Comparison of ENCODE assay signal across 9 mouse cellular contexts in the genomic region with DNA sequence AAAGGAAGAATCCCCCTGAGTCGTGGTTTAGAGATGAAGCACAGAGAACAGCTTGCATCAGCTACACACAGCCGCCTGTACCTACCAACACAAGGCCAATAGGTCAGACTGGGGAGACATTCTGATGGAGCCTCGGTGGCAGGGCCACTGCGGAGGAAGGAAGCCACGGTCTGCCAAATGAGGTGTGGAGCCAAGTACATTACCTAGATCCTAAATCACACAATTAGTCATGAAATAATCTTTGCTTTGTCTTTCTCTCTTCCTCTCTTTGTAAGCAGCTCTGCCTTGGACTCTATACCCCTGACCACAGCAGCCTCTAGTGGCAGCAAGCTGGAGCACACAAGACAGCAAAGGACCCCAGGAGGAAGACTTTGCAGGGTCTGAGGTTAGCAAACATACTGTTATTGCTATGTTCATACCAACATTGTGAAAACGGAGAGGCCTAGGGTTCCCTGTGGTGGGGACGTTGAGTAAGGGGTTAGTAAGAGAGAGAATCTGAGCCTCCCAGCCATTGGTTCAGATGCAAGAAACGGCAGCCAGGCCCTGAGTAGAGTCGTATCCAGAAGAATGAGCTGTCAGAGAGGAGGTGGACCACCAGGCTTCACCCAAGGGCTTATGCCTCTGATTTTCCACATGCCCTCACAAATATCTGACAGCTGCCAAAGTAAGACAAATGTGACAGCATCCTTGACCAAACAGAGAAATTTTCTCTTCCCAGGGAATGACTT.
DNase-seq lines count a peak whose midpoint lies in the region; ATAC-seq and TF ChIP-seq lines count a peak whose summit lies in the region.
"Had no signal": no experiment of that assay in that cellular context is flagged by ENCODE, and none has a peak within 500 bp of the region (broad histone marks: within the 10 kb centered on the region; RNA-seq: fewer than 3 reads in every experiment).

No protein-coding gene starts in this region.

- DNase-seq in thymus, postnatal 4 days, result peak; percentile 10
- DNase-seq in thymus, adult 2 months, result no peak
- peak; percentile 73 for DNase-seq in cerebellum, adult 11-12 months
- peak; percentile 22 for DNase-seq in kidney, postnatal 14 days
- DNase-seq in lung, postnatal 4 days, result peak; percentile 15 to 28
- no peak for DNase-seq in spleen, postnatal 10 days (ENCODE audit: low spot score in 2 of 2)

- no peak overlapping the region for H3K4me2 ChIP-seq in forebrain, embryonic 16.5 days (ENCODE audit: low read length)

- no peak for TF ChIP-seq POLR2A in thymus, adult 2 months (IDR thresholded peaks at IDR 0.05; ENCODE audit: control insufficient read depth, extremely low read depth, insufficient read depth, low read length, poor library complexity)
- no peak for TF ChIP-seq POLR2A in small intestine, adult 2 months (IDR thresholded peaks at IDR 0.05; ENCODE audit: low read depth, low read length)

- TF ChIP-seq CTCF in thymus, adult 2 months (IDR thresholded peaks at IDR 0.05; ENCODE audit: borderline replicate concordance, control insufficient read depth, extremely low read depth, insufficient read depth, low read length, poor library complexity), result no peak
- peak; percentile 41; the same call in 1 of the 2 replicates for TF ChIP-seq CTCF in small intestine, adult 2 months (IDR thresholded peaks at IDR 0.05; ENCODE audit: extremely low read depth, insufficient read length, insufficient replicate concordance, low read depth, low read length)

- no peaks in the 10 kb centered on the region for H3K9me3 ChIP-seq in forebrain, embryonic 16.5 days (ENCODE audit: control insufficient read depth, low read length)

- WGBS in thymus, adult 2 months, result 62% methylated on average over 9 of the region's 9 CpGs
- WGBS in forebrain, embryonic 16.5 days, result 50% methylated on average over 9 of the region's 9 CpGs
- 50% methylated on average over 9 of the region's 9 CpGs for WGBS in small intestine, adult 2 months

- no peak overlapping the region for H3K9ac ChIP-seq in forebrain, embryonic 16.5 days (replicated peaks; ENCODE audit: low read depth, low read length)

- H3K4me3 ChIP-seq in thymus, adult 2 months (ENCODE audit: control insufficient read depth, insufficient read depth, low read length), result no peak overlapping the region
- no peak overlapping the region for H3K4me3 ChIP-seq in forebrain, embryonic 16.5 days (replicated peaks; ENCODE audit: low read length)
- H3K4me3 ChIP-seq in small intestine, adult 2 months (ENCODE audit: low read depth, low read length), result no peak overlapping the region
- H3K4me3 ChIP-seq: erythroblast, embryonic 14.5 days had no signal

- no peaks in the 10 kb centered on the region for H3K4me1 ChIP-seq in thymus, adult 2 months (replicated peaks; ENCODE audit: control insufficient read depth, insufficient read depth, low read length)
- H3K4me1 ChIP-seq in forebrain, embryonic 16.5 days (replicated peaks; ENCODE audit: control insufficient read depth, insufficient read depth, low read length), result no peaks in the 10 kb centered on the region; the same call in none of the 2 replicates
- H3K4me1 ChIP-seq in small intestine, adult 2 months (ENCODE audit: control insufficient read depth, insufficient read depth, insufficient read length, low read length), result no peaks in the 10 kb centered on the region

- H3K27ac ChIP-seq in thymus, adult 2 months (ENCODE audit: control insufficient read depth, insufficient read depth, low read length), result no peak overlapping the region
- no peak overlapping the region for H3K27ac ChIP-seq in forebrain, embryonic 16.5 days (ENCODE audit: low read length)
- H3K27ac ChIP-seq in small intestine, adult 2 months (ENCODE audit: insufficient read depth, low read depth, low read length), result no peak overlapping the region

- H3K27me3 ChIP-seq in thymus, adult 2 months (ENCODE audit: control insufficient read depth, insufficient read depth, low read length), result no peaks in the 10 kb centered on the region
- no peaks in the 10 kb centered on the region for H3K27me3 ChIP-seq in forebrain, embryonic 16.5 days (replicated peaks; ENCODE audit: control insufficient read depth, insufficient read depth, low read length)
- H3K27me3 ChIP-seq in small intestine, adult 2 months (ENCODE audit: control insufficient read depth, insufficient read depth, low read length), result no peaks in the 10 kb centered on the region

- no peaks in the 10 kb centered on the region for H3K36me3 ChIP-seq in thymus, adult 2 months (ENCODE audit: control insufficient read depth, insufficient read depth, low read length)
- no peaks in the 10 kb centered on the region for H3K36me3 ChIP-seq in forebrain, embryonic 16.5 days (ENCODE audit: control insufficient read depth, insufficient read depth)
- H3K36me3 ChIP-seq in small intestine, adult 2 months (ENCODE audit: control insufficient read depth, insufficient read depth, low read length), result no peaks in the 10 kb centered on the region

- ATAC-seq in forebrain, embryonic 16.5 days, result peak; percentile 92

Comparison
In these comparisons a context has a peak if more than half of its experiments do, and no peak if none do; other contexts are left out.
1. DNase-seq: peak in thymus, postnatal 4 days (single experiment), cerebellum, adult 11-12 months (single experiment), kidney, postnatal 14 days (single experiment) and lung, postnatal 4 days (2 of 2); none in thymus, adult 2 months (single experiment) and spleen, postnatal 10 days (0 of 2).